Mouse (Mus musculus) hindbrain, embryonic 13.5 days (tissue): ENCODE measurements around the gene Trim27. TPM values are rescaled to one million over a fixed set of nuclear protein-coding genes. Genes with fewer than 3 reads are reported as not detected.

Source experiments
- ATAC-seq: fragments of 200-750 bp; cut with Nextera tagmentation; 2 replicates; pipeline ENCODE4 v1.8.0; 2017; ENCODE audit warnings: moderate TSS enrichment; ENCODE audit not compliant: low FRiP score
- H3K27ac ChIP-seq: fragments of 300-500 bp; sonication (generic); 2 replicates; pipeline ENCODE4 v1.5.1; 2015; ENCODE audit warnings: inconsistent platforms, mild to moderate bottlenecking, moderate library complexity
- H3K27me3 ChIP-seq: fragments of 300-500 bp; sonication (generic); 2 replicates; pipeline ENCODE4 v1.6.1; 2015; ENCODE audit warnings: mild to moderate bottlenecking, inconsistent platforms
- H3K36me3 ChIP-seq: fragments of 300-500 bp; sonication (generic); 2 replicates; pipeline ENCODE4 v1.6.1; 2015; ENCODE audit warnings: mild to moderate bottlenecking, inconsistent platforms
- H3K4me1 ChIP-seq: fragments of 300-500 bp; sonication (generic); replicated peaks from 2 replicates; pipeline ENCODE4 v1.6.1; 2015; ENCODE audit warnings: inconsistent platforms
- H3K4me2 ChIP-seq: fragments of 300-500 bp; sonication (generic); 2 replicates; pipeline ENCODE4 v1.6.1; 2015; ENCODE audit warnings: inconsistent platforms, mild to moderate bottlenecking, moderate library complexity
- H3K4me3 ChIP-seq: fragments of 300-500 bp; sonication (generic); 2 replicates; pipeline ENCODE4 v1.5.1; 2015; ENCODE audit warnings: mild to moderate bottlenecking, inconsistent platforms
- H3K9ac ChIP-seq: fragments of 300-500 bp; sonication (generic); 2 replicates; pipeline ENCODE4 v1.6.1; 2015; ENCODE audit warnings: mild to moderate bottlenecking, inconsistent platforms
- H3K9me3 ChIP-seq: fragments of 300-500 bp; sonication (generic); 2 replicates; pipeline ENCODE4 v1.6.1; 2016; ENCODE audit warnings: inconsistent platforms
- WGBS: fragments of 180-500 bp; shearing (Covaris S2); methylation state at CpG from one replicate; pipeline ENCODE4 v1.1.7; 2015; 5-methylcytosine and 5-hydroxymethylcytosine counted together
- polyA plus RNA-seq: library from polyadenylated mRNA; unstranded; fragments of >200 nt; fragmentation: Nextera tagmentation; extraction: Ambion mirVana; gene quantifications from 2 replicates; pipeline ENCODE4 v1.2.1, GENCODE M21; 2015

Gene Trim27
- polyA plus RNA-seq, 1 experiment from 2014 or later, result 82.6 TPM

GRCm38 (mm10) chr13:21166936-21167909, 12.0 kb upstream of the Trim27 start:
- Histone ChIP-seq H3K9ac (peak overlapping the region; percentile 63), H3K36me3 (no peaks in the 10 kb centered on the region), H3K4me1 (peaks cover 17% of the 10 kb centered on the region), H3K27ac (0 out of 2 replicates have a peak overlapping the region, but pooled peaks have one; percentile 36), H3K4me3 (peak overlapping the region; percentile 56), H3K4me2 (peak overlapping the region; percentile 71), H3K9me3 (no peaks in the 10 kb centered on the region), H3K27me3 (peaks cover 14% of the 10 kb centered on the region)
- ATAC-seq, result peak; percentile 47; the same call in 1 of the 2 replicates
- under 1% methylated on average over 27 of the region's 27 CpGs for WGBS

- Histone ChIP-seq H3K9ac (peak overlapping the region; percentile 63; the same call in 1 of the 2 replicates), H3K9me3 (no peaks in the 10 kb centered on the region), H3K27ac (no peak overlapping the region), H3K4me2 (peak overlapping the region; percentile 71), H3K27me3 (peaks cover 14% of the 10 kb centered on the region), H3K4me1 (peaks cover 21% of the 10 kb centered on the region), H3K4me3 (peak overlapping the region; percentile 56), H3K36me3 (no peaks in the 10 kb centered on the region)
- under 1% methylated on average over 8 of the region's 8 CpGs for WGBS
- ATAC-seq, result no peak
Measured at GRCm38 (mm10) chr13:21167910-21168300, 11.3 kb upstream of the Trim27 start.

- Histone ChIP-seq H3K36me3 (no peaks in the 10 kb centered on the region), H3K9me3 (no peaks in the 10 kb centered on the region), H3K27me3 (peaks cover 14% of the 10 kb centered on the region), H3K4me1 (peaks cover 27% of the 10 kb centered on the region), H3K9ac (peak overlapping the region; percentile 63), H3K4me3 (peak overlapping the region; percentile 56), H3K4me2 (peak overlapping the region; percentile 71), H3K27ac (no peak overlapping the region)
- WGBS, result 0% methylated on average over 16 of the region's 16 CpGs
- ATAC-seq, result no peak
Measured at GRCm38 (mm10) chr13:21168371-21169011, 10.8 kb upstream of the Trim27 start.

GRCm38 (mm10) chr13:21169121-21169656, 10.1 kb upstream of the Trim27 start:
- peaks cover 10% of the 10 kb centered on the region for H3K27me3 ChIP-seq
- peak overlapping the region; percentile 56 for H3K4me3 ChIP-seq
- H3K27ac ChIP-seq, result no peak overlapping the region
- peak overlapping the region; percentile 71 for H3K4me2 ChIP-seq
- no peak for ATAC-seq
- H3K9me3 ChIP-seq, result no peaks in the 10 kb centered on the region
- 3% methylated on average over 14 of the region's 14 CpGs for WGBS
- peaks cover 27% of the 10 kb centered on the region for H3K4me1 ChIP-seq
- peak overlapping the region; percentile 63 for H3K9ac ChIP-seq
- no peaks in the 10 kb centered on the region for H3K36me3 ChIP-seq

DNA sequence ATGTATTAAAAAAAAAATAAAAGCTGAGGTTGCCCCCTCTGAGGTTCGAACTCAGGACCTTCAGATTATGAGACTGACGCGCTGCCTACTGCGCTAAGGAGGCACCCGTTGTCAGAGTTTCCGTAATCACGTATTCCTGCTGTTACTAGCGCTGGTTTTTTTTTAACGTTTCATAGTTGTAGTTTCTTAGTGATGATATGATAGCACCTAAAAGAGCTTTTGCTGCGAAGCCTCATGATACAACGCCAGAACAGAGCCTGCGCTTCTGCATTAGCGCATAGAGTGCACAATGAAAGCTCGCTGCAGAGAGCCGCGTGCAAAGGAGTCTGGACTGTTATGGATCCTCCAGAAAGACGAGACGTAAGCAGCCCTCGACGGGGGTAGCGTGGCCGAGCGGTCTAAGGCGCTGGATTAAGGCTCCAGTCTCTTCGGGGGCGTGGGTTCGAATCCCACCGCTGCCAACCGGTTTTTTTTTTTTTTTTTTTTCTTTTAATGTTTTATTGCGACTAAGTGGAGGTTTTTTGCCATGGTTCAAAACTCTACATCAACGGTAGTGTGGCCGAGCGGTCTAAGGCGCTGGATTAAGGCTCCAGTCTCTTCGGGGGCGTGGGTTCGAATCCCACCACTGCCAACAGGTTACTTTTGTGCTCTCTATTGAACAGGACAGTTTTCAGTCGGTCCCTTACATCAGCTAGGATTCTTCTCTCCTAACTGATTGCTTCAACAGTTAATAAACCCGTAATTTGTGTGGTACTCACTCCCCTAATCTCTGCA, 9.4 kb upstream of the Trim27 start:
- Histone ChIP-seq H3K27me3 (peaks cover 10% of the 10 kb centered on the region), H3K9ac (peak overlapping the region; percentile 49; the same call in 1 of the 2 replicates), H3K4me2 (peak overlapping the region; percentile 71), H3K27ac (0 out of 2 replicates have a peak overlapping the region, but pooled peaks have one; percentile 24), H3K36me3 (no peaks in the 10 kb centered on the region), H3K9me3 (no peaks in the 10 kb centered on the region), H3K4me3 (peak overlapping the region; percentile 56), H3K4me1 (peaks cover 27% of the 10 kb centered on the region)
- ATAC-seq, result peak; percentile 79
- WGBS, result under 1% methylated on average over 39 of the region's 39 CpGs

- WGBS, result 34% methylated on average over 17 of the region's 17 CpGs
- H3K9ac ChIP-seq, result peak overlapping the region; percentile 58
- H3K36me3 ChIP-seq, result no peaks in the 10 kb centered on the region
- no peak overlapping the region for H3K27ac ChIP-seq
- peaks cover 4% of the 10 kb centered on the region; the same call in 1 of the 2 replicates for H3K27me3 ChIP-seq
- H3K4me3 ChIP-seq, result peak overlapping the region; percentile 56
- H3K4me2 ChIP-seq, result peak overlapping the region; percentile 71
- ATAC-seq, result no peak
- H3K9me3 ChIP-seq, result no peaks in the 10 kb centered on the region
- peaks cover 27% of the 10 kb centered on the region for H3K4me1 ChIP-seq
Measured at GRCm38 (mm10) chr13:21170431-21171155, 8.7 kb upstream of the Trim27 start.

- no peak overlapping the region; the same call in 1 of the 2 replicates for H3K27ac ChIP-seq
Measured at GRCm38 (mm10) chr13:21171156-21171530, 8.1 kb upstream of the Trim27 start.

GRCm38 (mm10) chr13:21171600-21172150, 7.6 kb upstream of the Trim27 start:
- no peaks in the 10 kb centered on the region for H3K9me3 ChIP-seq
- H3K4me1 ChIP-seq, result peaks cover 25% of the 10 kb centered on the region
- H3K4me3 ChIP-seq, result peak overlapping the region; percentile 51
- H3K4me2 ChIP-seq, result peak overlapping the region; percentile 63
- WGBS, result under 1% methylated on average over 12 of the region's 12 CpGs
- no peaks in the 10 kb centered on the region for H3K36me3 ChIP-seq
- peak; percentile 40 for ATAC-seq
- no peaks in the 10 kb centered on the region for H3K27me3 ChIP-seq
- H3K27ac ChIP-seq, result no peak overlapping the region
- no peak overlapping the region; the same call in 1 of the 2 replicates for H3K9ac ChIP-seq

More at GRCm38 (mm10) chr13:21171156-21171530, 8.1 kb upstream of the Trim27 start:
- H3K9me3 ChIP-seq, result no peaks in the 10 kb centered on the region
- no peaks in the 10 kb centered on the region for H3K36me3 ChIP-seq
- peak overlapping the region; percentile 58 for H3K9ac ChIP-seq
- 0 out of 2 replicates have a peak, but pooled peaks have one; percentile 8 for ATAC-seq
- H3K4me2 ChIP-seq, result peak overlapping the region; percentile 63
- H3K27me3 ChIP-seq, result no peaks in the 10 kb centered on the region
- H3K4me3 ChIP-seq, result peak overlapping the region; percentile 51
- H3K4me1 ChIP-seq, result peaks cover 27% of the 10 kb centered on the region
- WGBS, result 10% methylated on average over 15 of the region's 15 CpGs

DNA sequence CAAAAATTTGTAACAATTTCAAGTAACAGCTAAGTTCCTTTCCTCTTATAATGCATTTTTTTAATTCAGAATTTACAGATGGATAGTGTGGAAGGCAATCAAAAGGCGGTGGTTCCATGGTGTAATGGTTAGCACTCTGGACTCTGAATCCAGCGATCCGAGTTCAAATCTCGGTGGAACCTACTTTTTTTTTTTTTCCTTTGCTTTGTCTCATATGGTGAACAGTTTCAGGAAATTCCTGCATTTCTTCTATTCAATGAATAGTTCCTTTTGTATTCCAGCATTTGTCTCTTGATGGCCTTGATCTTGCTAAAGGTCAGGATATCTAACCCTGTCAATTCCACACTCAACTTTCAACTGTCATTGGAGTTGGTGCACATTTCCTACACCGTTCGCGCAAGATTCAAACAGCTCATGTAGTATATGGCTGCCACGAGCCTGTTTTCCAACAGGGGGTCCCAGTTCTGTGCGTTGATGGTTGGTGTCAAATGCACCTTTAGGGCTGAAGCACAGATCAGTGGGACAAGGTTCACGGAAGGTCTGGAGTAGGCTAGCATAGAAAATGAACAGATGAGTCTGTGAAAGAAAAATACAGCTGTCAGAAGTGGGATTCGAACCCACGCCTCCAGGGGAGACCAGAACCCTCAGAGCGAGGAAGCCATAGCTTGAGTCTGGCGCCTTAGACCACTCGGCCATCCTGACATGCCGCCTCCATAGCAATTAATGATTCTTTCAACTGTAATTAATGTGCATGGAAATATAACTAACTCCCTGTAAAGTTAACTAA, 6.8 kb upstream of the Trim27 start:
- peak; percentile 55 for ATAC-seq
- Histone ChIP-seq H3K36me3 (no peaks in the 10 kb centered on the region), H3K27ac (0 out of 2 replicates have a peak overlapping the region, but pooled peaks have one; percentile 32), H3K9me3 (no peaks in the 10 kb centered on the region), H3K27me3 (no peaks in the 10 kb centered on the region), H3K9ac (peak overlapping the region; percentile 46; the same call in 1 of the 2 replicates), H3K4me2 (peak overlapping the region; percentile 63), H3K4me1 (peaks cover 22% of the 10 kb centered on the region), H3K4me3 (peak overlapping the region; percentile 51)
- under 1% methylated on average over 16 of the region's 16 CpGs for WGBS

DNA sequence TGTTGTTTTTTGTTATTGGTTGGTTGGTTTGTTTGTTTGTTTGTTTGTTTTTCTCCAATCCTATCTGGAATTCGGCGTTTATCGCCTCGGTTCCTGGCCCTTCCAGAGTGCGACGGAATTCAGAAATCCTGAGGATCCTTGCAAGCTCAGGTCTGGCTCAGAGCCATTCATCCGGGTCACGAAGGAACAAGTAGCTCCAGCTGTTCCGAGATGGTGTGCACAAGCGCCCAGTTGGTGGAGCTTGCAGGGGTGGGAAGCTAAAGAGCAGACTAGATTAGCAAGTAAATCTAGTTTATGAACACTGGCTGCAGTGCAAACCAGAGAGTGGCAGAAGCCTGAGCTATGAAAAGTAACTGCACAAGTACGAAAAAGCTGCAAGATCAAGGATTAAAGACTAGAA, 6.2 kb upstream of the Trim27 start:
- Histone ChIP-seq H3K4me3 (peak overlapping the region; percentile 39), H3K9ac (peak overlapping the region; percentile 55), H3K4me1 (peaks cover 22% of the 10 kb centered on the region), H3K27ac (no peak overlapping the region), H3K27me3 (no peaks in the 10 kb centered on the region), H3K9me3 (no peaks in the 10 kb centered on the region), H3K36me3 (no peaks in the 10 kb centered on the region), H3K4me2 (peak overlapping the region; percentile 63)
- ATAC-seq, result no peak
- 1% methylated on average over 11 of the region's 11 CpGs for WGBS
